Mouse (Mus musculus) hindbrain, embryonic 14.5 days (tissue): ENCODE data around the gene Cst6. TPM values are rescaled to one million over a fixed set of nuclear protein-coding genes. Genes with fewer than 3 reads are reported as not detected.

Experiments
- ATAC-seq: fragments of 200-750 bp; cut with Nextera tagmentation; 2 replicates; pipeline ENCODE4 v1.8.0; 2017; ENCODE audit warnings: moderate number of reproducible peaks, mild to moderate bottlenecking, moderate TSS enrichment, moderate library complexity; ENCODE audit not compliant: low FRiP score
- DNase-seq: peaks from one replicate; pipeline ENCODE4 v3.0.0-alpha.2; 2015; ENCODE audit warnings: low spot score
- H3K27ac ChIP-seq: fragments of 300-500 bp; sonication (generic); 2 replicates; pipeline ENCODE4 v1.5.1; 2014; ENCODE audit warnings: mild to moderate bottlenecking, moderate library complexity
- H3K27me3 ChIP-seq: fragments of 300-500 bp; sonication (generic); 2 replicates; pipeline ENCODE4 v1.6.1; 2014; ENCODE audit warnings: mild to moderate bottlenecking, low read length, mixed read lengths; ENCODE audit not compliant: control insufficient read depth, insufficient read depth
- H3K36me3 ChIP-seq: fragments of 300-500 bp; sonication (generic); replicated peaks from 2 replicates; pipeline ENCODE4 v1.6.1; 2014; ENCODE audit not compliant: control insufficient read depth, insufficient read depth
- H3K4me1 ChIP-seq: fragments of 300-500 bp; sonication (generic); replicated peaks from 2 replicates; pipeline ENCODE4 v1.6.1; 2014; ENCODE audit warnings: antibody characterized with exemption, low read length, mixed read lengths; ENCODE audit not compliant: control insufficient read depth, insufficient read depth
- H3K4me2 ChIP-seq: fragments of 300-500 bp; sonication (generic); replicated peaks from 2 replicates; pipeline ENCODE4 v1.6.1; 2014; ENCODE audit warnings: mild to moderate bottlenecking, moderate library complexity
- H3K4me3 ChIP-seq: fragments of 300-500 bp; sonication (generic); replicated peaks from 2 replicates; pipeline ENCODE4 v1.5.1; 2014; ENCODE audit warnings: mild to moderate bottlenecking, low read length
- H3K9ac ChIP-seq: fragments of 300-500 bp; sonication (generic); 2 replicates; pipeline ENCODE4 v1.6.1; 2014
- H3K9me3 ChIP-seq: fragments of 300-500 bp; sonication (generic); 2 replicates; pipeline ENCODE4 v1.6.1; 2016; ENCODE audit warnings: low read length; ENCODE audit not compliant: control insufficient read depth
- WGBS: fragments of 180-500 bp; shearing (Covaris S2); extraction: QIAGEN DNeasy Blood & Tissue Kit; methylation state at CpG from one replicate; pipeline ENCODE4 v1.1.7; 2014; 5-methylcytosine and 5-hydroxymethylcytosine counted together
- polyA plus RNA-seq: library from polyadenylated mRNA; unstranded; fragments of >200 nt; fragmentation: Nextera tagmentation; extraction: Ambion mirVana; gene quantifications from 2 replicates; pipeline ENCODE4 v1.2.1, GENCODE M21; 2014

Gene Cst6
- polyA plus RNA-seq, 1 experiment from 2014 or later, result 12.2 TPM

DNA sequence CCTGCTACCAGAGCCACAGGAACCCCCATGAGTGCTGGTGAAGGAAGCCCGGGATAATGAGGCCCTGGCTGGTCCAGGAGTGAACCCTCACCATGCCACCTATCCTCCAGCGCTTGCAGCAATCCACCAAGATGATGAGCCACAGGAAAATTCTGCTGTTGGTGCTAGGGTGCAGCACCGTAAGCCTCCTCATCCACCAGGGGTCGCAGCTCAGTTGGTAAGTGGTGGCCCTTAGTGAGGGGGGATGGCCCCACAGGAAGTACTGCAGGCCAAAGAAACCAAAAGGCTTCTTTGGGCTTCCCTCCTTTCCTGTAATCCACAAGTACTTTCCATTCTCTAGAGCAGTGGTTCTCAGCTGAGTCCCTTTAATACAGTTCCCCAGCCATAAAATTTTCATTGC lies 46.9 kb downstream of the Cst6 start:
- Histone ChIP-seq H3K4me3 (no peak overlapping the region), H3K36me3 (peaks cover 52% of the 10 kb centered on the region), H3K9ac (no peak overlapping the region), H3K27me3 (no peaks in the 10 kb centered on the region), H3K9me3 (no peaks in the 10 kb centered on the region), H3K4me2 (no peak overlapping the region), H3K27ac (no peak overlapping the region), H3K4me1 (peaks cover 18% of the 10 kb centered on the region)
- 32% methylated on average over 4 of the region's 4 CpGs for WGBS
- ATAC-seq (no peak), DNase-seq (peak; percentile 38)

DNA sequence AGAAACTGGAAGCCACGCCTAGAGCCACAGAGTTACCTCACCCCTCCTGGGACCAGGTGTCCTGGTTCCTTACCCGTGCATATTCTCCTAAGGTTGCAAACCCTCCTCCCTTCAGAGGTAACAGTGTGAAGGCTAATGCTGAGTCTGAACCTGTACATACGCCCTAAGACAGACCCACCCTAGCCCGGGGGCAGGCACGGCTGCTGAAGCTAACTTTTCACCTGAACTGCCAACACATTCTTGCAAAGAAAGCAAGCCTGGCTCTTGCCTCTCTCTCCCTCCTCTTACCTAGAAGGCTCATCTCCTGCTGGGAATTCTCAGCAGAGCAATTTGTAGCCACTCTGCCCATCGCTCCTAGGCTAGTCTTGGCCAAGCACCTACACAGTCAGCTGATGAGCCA lies 48.8 kb downstream of the Cst6 start:
- H3K36me3 ChIP-seq, result peaks cover 34% of the 10 kb centered on the region
- WGBS, result 88% methylated on average over 6 of the region's 6 CpGs
- H3K27ac ChIP-seq, result no peak overlapping the region
- H3K4me2 ChIP-seq, result no peak overlapping the region
- peaks cover 27% of the 10 kb centered on the region for H3K4me1 ChIP-seq
- no peaks in the 10 kb centered on the region for H3K9me3 ChIP-seq
- DNase-seq, result no peak
- H3K27me3 ChIP-seq, result no peaks in the 10 kb centered on the region
- no peak overlapping the region for H3K4me3 ChIP-seq
- no peak overlapping the region for H3K9ac ChIP-seq
- ATAC-seq, result no peak

DNA sequence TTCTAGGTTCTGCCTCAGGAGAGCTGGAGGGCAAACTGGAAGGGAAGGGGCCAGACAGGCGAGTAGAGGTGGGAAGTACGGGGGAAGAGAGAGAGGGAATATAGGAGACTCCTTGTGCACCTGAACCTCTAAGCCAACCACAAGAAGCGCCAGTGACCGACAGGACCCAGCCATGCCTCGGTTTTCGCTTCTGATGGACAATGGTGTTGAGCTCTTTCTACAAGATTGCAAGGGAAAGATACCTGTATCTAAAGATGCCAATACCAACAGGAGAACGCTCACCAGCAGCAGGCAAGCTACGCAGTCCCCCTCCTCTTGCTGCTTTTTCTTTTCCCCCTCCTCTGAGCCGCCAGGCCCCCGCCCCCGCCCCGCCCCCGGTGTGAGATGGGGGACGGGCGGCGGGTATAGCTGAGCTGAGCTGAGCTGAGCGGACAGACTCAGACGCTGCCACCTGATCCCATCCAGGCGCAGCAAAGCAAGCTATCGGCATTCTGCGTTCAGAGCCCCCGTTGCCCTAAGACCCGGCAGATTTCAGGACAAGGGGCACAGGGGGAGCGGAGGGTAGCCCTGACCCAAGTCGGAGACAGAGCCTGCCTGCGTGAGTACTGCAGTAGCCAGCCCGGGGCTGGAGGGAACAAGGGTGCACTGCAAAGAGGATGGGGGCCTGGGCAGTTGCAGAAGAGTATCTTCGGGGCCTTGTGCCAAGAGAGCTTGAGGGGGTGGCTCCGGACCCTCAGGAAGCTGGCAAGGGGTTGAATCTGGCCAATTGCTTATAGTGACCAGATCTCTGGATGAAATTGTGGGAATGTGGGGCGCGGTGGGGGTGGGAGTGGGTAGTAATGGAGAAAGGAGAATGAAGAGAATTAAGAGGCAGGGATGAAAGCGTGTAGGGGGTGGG lies 51.2 kb downstream of the Cst6 start, which contains the start of gene Gal3st3:
Gene Gal3st3 (plus strand): TSS at position 429 of the 898 bp plus-strand sequence.
- Histone ChIP-seq H3K36me3 (peaks cover 19% of the 10 kb centered on the region), H3K4me2 (peak within 1 kb of the TSS; percentile 82), H3K9ac (peak within 1 kb of the TSS; percentile 76), H3K9me3 (no peaks in the 10 kb centered on the region), H3K27ac (peak within 1 kb of the TSS; percentile 85), H3K4me1 (peaks cover 38% of the 10 kb centered on the region), H3K27me3 (no peaks in the 10 kb centered on the region), H3K4me3 (peak within 1 kb of the TSS; percentile 49)
- peak; percentile 64 for DNase-seq
- 5% methylated on average over 32 of the region's 32 CpGs for WGBS
- ATAC-seq, result peak; percentile 52

DNA sequence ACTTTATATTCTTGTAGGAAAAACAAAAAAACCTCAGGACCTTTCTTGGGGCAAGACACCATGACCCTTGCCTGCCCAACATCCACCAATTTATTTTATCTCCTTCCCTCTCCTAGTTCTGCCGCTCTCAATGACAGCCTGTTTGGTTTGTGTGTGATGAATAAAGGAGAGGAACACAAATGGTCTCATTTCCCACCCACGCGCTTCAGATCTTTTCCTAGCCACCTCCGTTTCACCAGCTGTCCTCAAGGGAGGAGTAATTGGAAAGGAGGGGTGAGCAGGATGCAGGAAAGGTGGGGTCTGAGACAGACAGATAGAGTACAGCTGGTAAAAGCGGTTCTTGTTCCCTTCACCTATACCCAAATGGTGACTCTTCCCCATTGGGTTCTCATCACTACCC lies 52.7 kb downstream of the Cst6 start:
- H3K9me3 ChIP-seq, result no peaks in the 10 kb centered on the region
- H3K27ac ChIP-seq, result no peak overlapping the region
- ATAC-seq (no peak), DNase-seq (no peak)
- H3K9ac ChIP-seq, result no peak overlapping the region
- 72% methylated on average over 5 of the region's 5 CpGs for WGBS
- peaks cover 23% of the 10 kb centered on the region for H3K36me3 ChIP-seq
- no peaks in the 10 kb centered on the region for H3K27me3 ChIP-seq
- H3K4me2 ChIP-seq, result peak overlapping the region; percentile 66; the same call in 1 of the 2 replicates
- peaks cover 38% of the 10 kb centered on the region for H3K4me1 ChIP-seq
- no peak overlapping the region for H3K4me3 ChIP-seq

DNA sequence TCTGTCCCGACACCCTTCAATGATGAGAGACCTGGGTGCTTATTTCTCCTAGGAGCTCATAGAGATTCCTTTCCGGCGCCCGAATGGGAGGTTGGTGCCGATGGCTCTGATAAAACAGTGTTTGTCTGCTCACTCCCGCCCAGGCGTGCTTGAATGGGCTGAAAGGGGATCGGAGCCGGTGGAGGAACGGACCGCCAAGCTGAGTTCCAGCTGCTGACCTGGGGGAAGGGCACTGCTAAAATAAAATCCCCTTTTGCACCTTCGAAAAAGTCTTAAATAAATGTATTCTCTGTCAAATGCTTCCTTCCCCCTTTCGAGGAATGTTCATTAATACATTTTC lies 53.7 kb downstream of the Cst6 start:
- peak; percentile 44 for ATAC-seq
- DNase-seq, result no peak
- Histone ChIP-seq H3K9ac (peak overlapping the region; percentile 73), H3K4me1 (peaks cover 37% of the 10 kb centered on the region), H3K4me3 (peak overlapping the region; percentile 84), H3K27ac (peak overlapping the region; percentile 88), H3K9me3 (no peaks in the 10 kb centered on the region), H3K27me3 (no peaks in the 10 kb centered on the region), H3K36me3 (peaks cover 33% of the 10 kb centered on the region), H3K4me2 (peak overlapping the region; percentile 66)
- WGBS, result 6% methylated on average over 13 of the region's 13 CpGs

DNA sequence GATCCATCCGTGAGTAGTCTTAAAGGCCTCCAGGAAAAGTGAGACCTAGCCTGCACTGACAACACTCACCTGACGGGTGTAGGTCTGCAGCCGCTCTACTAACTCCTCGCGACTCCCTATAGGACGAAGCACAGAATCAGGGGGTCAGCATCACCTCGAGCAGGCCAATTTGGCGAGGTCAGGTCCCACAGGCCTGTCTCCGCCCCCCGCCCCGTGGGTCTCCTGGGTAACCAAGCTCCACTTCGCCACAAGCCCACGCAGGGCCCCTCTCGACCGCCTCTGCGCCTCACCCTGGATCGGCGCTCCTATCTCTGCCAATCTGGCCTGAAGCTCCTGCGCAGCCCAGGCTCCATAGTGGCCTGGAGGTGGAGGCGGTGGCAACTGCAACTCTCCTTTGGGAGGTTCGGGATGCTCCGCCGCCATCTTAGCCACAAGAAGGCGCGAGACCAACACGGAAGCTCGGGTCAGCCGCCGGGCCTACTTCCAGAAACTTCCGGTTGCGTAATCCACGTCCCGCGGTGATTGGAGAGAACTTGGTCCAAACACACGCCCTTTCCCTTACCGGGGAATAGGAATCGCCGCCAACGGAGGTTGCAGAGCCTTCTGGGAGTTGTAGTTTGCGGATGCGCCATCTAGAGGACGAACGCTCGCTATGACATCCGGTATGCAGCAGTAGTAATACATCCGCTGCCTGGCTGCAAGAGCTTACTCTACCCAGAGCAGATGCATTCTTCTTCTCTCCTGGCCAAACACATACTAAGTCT lies 54.2 kb downstream of the Cst6 start, which contains the start of gene Sf3b2:
Gene Sf3b2 (minus strand): TSS at position 484 of the 764 bp plus-strand sequence.
- Histone ChIP-seq H3K4me2 (peak within 1 kb of the TSS; percentile 83), H3K27me3 (no peaks in the 10 kb centered on the region), H3K27ac (peak within 1 kb of the TSS; percentile 88), H3K36me3 (peaks cover 38% of the 10 kb centered on the region), H3K9ac (peak within 1 kb of the TSS; percentile 85), H3K9me3 (no peaks in the 10 kb centered on the region), H3K4me1 (peaks cover 34% of the 10 kb centered on the region), H3K4me3 (peak within 1 kb of the TSS; percentile 84)
- DNase-seq (peak; percentile 99), ATAC-seq (peak; percentile 95)
- WGBS, result under 1% methylated on average over 46 of the region's 46 CpGs

Other genes starting within 250 kb of the Cst6 start
- 210 and 213 TPM in 2 replicates for gene Rab1b, start 242.5 kb downstream of the Cst6 start, polyA plus RNA-seq
- gene Klc2, start 231.0 kb downstream of the Cst6 start, polyA plus RNA-seq, result 72.7 and 72.9 TPM in 2 replicates
- gene Pacs1, start 76.5 kb downstream of the Cst6 start, polyA plus RNA-seq, result 54.3 and 59.7 TPM in 2 replicates
- 299 and 305 TPM in 2 replicates for gene Sf3b2, start 54.1 kb downstream of the Cst6 start, polyA plus RNA-seq
- gene Gal3st3, start 51.2 kb downstream of the Cst6 start, polyA plus RNA-seq, result 34.2 and 39.8 TPM in 2 replicates
- gene Catsper1, start 13.8 kb downstream of the Cst6 start, polyA plus RNA-seq, result not detected in 2 replicates
- 35.0 and 37.2 TPM in 2 replicates for gene Eif1ad, start 17.2 kb upstream of the Cst6 start, polyA plus RNA-seq
- 308 and 323 TPM in 2 replicates for gene Banf1, start 17.6 kb upstream of the Cst6 start, polyA plus RNA-seq
- 53.3 and 57.3 TPM in 2 replicates for gene Sart1, start 39.1 kb upstream of the Cst6 start, polyA plus RNA-seq
- not detected in 2 replicates for gene Tsga10ip, start 53.0 kb upstream of the Cst6 start, polyA plus RNA-seq
- gene Drap1, start 75.4 kb upstream of the Cst6 start, polyA plus RNA-seq, result 237 and 253 TPM in 2 replicates
- gene AI837181, start 75.6 kb upstream of the Cst6 start, polyA plus RNA-seq, result 61.3 and 66.0 TPM in 2 replicates
- gene Fosl1, start 98.0 kb upstream of the Cst6 start, polyA plus RNA-seq, result not detected in 2 replicates
- 10.4 and 10.9 TPM in 2 replicates for gene Ccdc85b, start 108.3 kb upstream of the Cst6 start, polyA plus RNA-seq
- 145 and 151 TPM in 2 replicates for gene Fibp, start 111.0 kb upstream of the Cst6 start, polyA plus RNA-seq
- 4.2 and 5.4 TPM in 2 replicates for gene Ctsw, start 118.9 kb upstream of the Cst6 start, polyA plus RNA-seq
- 37.8 and 41.1 TPM in 2 replicates for gene Efemp2, start 124.4 kb upstream of the Cst6 start, polyA plus RNA-seq
- 40.0 and 41.7 TPM in 2 replicates for gene Mus81, start 138.8 kb upstream of the Cst6 start, polyA plus RNA-seq
- gene Cfl1, start 140.9 kb upstream of the Cst6 start, polyA plus RNA-seq, result 3,620 and 3,763 TPM in 2 replicates
- gene 1700020D05Rik, start 154.2 kb upstream of the Cst6 start, polyA plus RNA-seq, result 0.21 and 0.58 TPM in 2 replicates
- 87.1 and 96.5 TPM in 2 replicates for gene Snx32, start 161.0 kb upstream of the Cst6 start, polyA plus RNA-seq
- 0.07 and 0.15 TPM in 2 replicates for gene Ovol1, start 211.1 kb upstream of the Cst6 start, polyA plus RNA-seq
- gene Ap5b1, start 218.5 kb upstream of the Cst6 start, polyA plus RNA-seq, result 3.8 and 4.0 TPM in 2 replicates